Mouse (Mus musculus) thymus, postnatal 4 days (tissue): ENCODE measurements at regions not wholly inside any gene's neighbourhood (a gene's known extent, or its start where the extent isn't known, plus 50 kb on each side); places are given as distances from the start of the nearest gene placed in this dataset.
A peak's percentile ranks its signal among the peaks of the same experiment; 100 is the strongest.

Source experiments
- DNase-seq: peaks from one replicate; pipeline ENCODE4 v3.0.0; 2021

DNA sequence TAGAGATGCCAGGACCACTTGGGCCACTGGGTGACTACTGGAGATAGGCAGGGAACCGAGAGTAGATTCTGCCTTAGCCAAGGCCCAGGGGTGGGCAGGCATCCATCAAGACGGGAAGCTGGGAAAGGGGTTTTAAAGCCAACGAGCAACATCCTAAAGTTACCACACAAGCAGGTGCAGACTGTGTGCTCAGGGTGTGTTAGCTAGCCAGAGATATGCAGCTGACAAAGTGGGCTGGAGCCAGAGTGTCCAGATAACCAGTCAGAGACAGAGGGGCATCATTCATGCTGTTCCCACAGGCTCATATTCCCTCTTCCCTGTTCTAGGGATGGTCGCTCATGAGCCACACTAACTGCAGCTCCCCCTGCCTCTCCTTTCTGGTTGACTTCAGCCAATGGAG, 104.2 kb downstream of the Vegfa start:
- DNase-seq: no peak

GRCm38 (mm10) chr17:45925845-45926244, 106.3 kb downstream of the Vegfa start:
- DNase-seq: no peak

DNA sequence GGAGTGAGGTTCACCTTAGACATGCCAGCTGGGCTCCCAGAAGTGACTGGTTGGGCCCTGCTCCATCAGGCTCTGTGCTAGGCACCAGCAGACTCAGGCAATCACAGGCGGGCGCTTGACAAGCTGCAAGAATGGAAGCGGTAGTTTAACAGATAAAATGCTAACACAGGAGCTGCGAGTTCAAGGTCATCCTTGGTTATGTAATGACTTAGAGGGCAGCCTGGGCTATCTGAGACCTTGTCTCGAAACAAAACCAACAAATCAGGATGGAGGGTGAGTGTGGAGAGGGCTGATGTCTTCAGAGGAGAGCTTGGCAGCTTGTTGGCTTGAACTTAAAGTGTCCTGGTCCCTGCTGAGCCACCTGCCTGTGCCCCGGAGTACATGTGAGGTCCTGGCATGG, 107.6 kb downstream of the Vegfa start:
- no peak for DNase-seq

GRCm38 (mm10) chr17:45923217-45923730, 108.9 kb downstream of the Vegfa start:
- peak; percentile 14 for DNase-seq

GRCm38 (mm10) chr17:45917647-45918046, 114.5 kb downstream of the Vegfa start:
- no peak for DNase-seq

DNA sequence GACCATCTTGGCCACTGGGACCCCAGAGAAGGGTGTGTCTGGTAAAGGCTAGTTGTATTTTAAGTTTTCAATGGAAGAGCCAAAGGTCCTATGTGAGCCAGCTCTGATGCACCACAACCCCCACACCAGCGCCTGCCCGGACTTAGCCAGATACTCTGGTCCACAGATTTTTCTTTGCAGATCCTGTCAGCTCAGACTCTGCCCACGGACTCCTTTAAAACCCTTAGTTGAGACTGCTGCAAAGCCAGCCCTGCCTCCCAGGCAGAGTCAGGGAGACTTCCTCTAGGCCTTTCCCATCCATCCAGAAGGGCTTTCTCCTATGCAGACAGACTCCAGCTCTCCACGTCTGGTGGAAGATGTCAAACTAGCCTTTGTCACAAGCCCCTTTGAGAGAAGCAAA, 115.2 kb downstream of the Vegfa start:
- no peak for DNase-seq

- DNase-seq: no peak
Observed at GRCm38 (mm10) chr17:45914706-45915240, 117.4 kb downstream of the Vegfa start.

DNA sequence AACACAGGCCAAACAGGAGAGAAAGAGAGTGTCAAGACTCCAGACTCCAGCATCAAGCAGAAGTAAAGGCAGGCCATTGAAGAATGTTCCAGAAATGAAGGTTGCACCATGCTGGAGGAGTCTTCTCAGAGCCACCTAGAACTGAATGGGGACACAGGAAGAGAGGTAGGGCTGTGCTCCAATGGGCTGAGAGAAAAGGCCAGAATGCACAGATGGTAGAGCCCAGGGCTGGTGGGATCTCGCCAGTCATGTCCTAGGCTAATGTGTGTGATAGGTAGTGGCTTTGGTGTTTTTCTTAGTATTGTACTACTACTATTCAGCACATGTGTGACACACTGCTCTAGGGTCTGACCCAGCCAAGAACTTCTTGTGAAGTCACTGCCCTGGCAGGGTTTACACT, 117.9 kb downstream of the Vegfa start:
- no peak for DNase-seq

- DNase-seq: no peak
Observed at GRCm38 (mm10) chr17:45913671-45914070, 118.5 kb downstream of the Vegfa start.

- DNase-seq: no peak
Observed at GRCm38 (mm10) chr17:45912165-45912564, 120.0 kb downstream of the Vegfa start.

GRCm38 (mm10) chr17:45911201-45911731, 120.9 kb downstream of the Vegfa start:
- DNase-seq: no peak

- no peak for DNase-seq
Observed at GRCm38 (mm10) chr17:45910245-45910644, 121.9 kb downstream of the Vegfa start.

GRCm38 (mm10) chr17:45907587-45907986, 124.6 kb downstream of the Vegfa start:
- DNase-seq: peak; percentile 25

DNA sequence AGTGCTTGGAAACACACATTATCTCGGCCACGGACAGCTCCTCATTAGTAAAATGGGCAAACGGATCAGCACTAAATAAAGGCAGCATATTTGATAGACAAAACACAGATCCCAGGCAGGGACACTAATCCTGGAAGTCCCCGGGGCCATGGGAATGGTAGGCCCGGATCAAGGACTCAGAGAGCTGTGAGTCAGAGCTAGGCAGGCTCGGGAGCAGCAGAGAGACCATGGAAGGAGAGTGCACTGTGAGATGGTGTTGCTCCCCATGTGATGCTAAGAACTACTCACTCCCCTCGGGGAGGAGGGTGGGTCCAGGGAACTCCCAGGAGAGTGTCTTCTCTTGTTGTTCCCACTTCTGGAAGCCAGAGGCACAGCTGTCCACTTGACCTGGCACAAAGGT, 126.6 kb downstream of the Vegfa start:
- DNase-seq: no peak

DNA sequence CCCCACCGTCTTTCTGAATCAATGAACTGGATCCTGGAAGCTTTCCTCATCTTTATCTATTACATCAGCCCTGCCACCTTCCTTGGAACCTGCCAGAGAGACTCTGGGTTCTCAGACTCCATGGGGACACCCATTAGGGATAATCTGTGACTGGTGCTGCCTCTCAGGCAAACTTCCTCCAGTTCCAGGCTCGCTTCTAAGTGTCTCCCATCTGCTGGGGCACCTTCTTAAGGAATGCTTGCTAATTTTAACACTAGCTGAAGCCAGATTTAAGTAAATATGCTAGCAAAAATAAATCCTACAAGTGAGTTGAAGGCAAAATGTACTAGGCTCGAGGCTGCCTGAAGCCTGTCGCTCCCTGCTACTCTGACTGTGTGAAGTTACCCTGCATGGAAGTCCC, 127.9 kb downstream of the Vegfa start:
- DNase-seq: no peak

DNA sequence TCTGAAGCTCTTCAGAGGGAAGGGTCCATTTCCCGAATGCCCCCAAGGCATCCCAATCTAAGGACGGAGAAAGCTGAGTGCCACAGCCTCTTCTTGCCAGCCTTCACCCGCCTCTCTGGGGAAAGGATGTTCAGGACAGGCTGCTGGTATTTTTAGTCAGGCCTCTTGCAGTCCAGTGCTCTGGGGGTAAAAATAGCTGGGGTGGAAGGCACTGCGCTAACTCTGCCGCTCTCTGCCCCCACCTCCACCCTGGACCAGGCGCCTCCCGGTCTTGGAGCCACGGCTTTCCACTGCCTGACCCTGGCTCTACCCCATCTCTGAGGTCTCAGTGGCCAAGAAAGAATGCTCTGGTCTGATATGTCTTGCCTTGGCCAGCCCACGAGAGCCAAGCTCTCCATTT, 128.9 kb downstream of the Vegfa start:
- no peak for DNase-seq

- DNase-seq: no peak
Observed at GRCm38 (mm10) chr17:45902668-45903067, 129.5 kb downstream of the Vegfa start.

GRCm38 (mm10) chr17:45896922-45897302, 135.3 kb downstream of the Vegfa start:
- DNase-seq: no peak

- no peak for DNase-seq
Observed at GRCm38 (mm10) chr17:45896142-45896921, 135.8 kb downstream of the Vegfa start.

GRCm38 (mm10) chr17:45894166-45894565, 138.0 kb downstream of the Vegfa start:
- no peak for DNase-seq

DNA sequence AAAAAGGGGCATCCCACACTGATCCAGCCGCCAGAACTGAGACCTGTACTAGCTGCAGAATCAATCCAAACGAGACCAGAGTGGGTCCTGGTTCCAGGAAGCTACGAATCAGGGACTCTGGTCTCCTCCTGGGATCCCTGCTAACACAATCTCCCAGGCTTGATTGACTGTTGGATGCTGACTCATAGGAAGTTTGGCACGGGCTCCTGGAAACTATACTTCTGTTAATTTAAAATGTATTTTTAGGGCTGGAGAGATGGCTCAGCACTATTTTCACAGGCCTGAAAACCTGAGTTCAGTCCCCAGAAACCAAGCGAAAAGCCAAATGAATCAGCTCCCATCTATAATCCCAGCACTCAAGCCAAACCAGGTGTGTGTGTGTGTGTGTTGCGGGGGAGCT, 138.5 kb downstream of the Vegfa start:
- no peak for DNase-seq

DNA sequence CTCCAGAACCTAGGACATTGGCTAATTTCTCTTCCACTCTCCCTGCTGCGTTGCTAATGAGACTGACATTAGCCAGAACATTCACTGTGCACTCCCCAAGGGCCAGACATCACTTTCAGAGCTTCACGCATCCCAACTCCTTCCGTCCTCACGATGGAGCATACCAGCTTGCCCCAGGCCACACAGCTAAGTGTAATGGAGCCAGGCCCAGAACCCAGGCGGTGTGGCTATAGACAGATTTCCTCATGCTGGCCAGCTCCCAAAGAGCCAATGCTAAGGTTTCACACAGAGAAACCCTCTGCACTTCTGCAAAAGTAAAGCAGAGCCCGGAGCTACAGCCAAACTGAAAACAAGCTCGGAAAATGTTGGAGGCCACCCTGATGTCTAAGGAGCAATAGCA, 139.1 kb downstream of the Vegfa start:
- no peak for DNase-seq

DNA sequence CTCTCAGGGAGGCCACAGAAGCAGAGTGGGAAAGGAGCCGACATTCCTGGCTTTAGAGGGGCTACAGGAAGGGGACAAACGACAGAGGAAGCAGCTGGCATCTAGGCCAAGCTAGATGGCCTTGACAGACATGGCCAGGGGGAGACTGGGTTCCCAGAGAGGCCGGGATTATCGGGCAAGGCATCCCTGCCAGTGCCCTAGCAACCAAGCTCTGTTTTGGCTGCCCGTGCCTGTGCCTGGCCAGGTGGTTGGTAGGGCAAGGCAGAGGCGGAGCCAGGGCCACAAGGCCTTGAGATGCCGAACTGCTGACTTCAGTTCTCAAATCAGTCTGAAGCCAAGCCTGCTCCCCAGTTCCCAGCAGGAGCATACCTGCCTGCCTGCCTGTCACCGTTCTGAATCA, 142.7 kb downstream of the Vegfa start:
- DNase-seq: no peak

- no peak for DNase-seq
Observed at GRCm38 (mm10) chr17:45889051-45889450, 143.1 kb downstream of the Vegfa start.
